In genomic region chr7:111605663-111606062, GRCm38 (mm10) we compare ENCODE assay signal across 12 mouse cellular contexts.
"Had no signal": no experiment of that assay in that cellular context is flagged by ENCODE, and none has a peak within 500 bp of the region (broad histone marks: within the 10 kb centered on the region; RNA-seq: fewer than 3 reads in every experiment).

No protein-coding gene starts in this region.

- H3K36me3 ChIP-seq: midbrain, embryonic 13.5 days; midbrain, embryonic 15.5 days; neural tube, embryonic 12.5 days; stomach, embryonic 15.5 days had no signal

- H3K27ac ChIP-seq: midbrain, embryonic 13.5 days; midbrain, embryonic 15.5 days; neural tube, embryonic 12.5 days; stomach, embryonic 15.5 days; stomach, postnatal 0 days had no signal

- H3K4me1 ChIP-seq: midbrain, embryonic 15.5 days; stomach, embryonic 15.5 days had no signal

- H3K4me3 ChIP-seq: midbrain, embryonic 13.5 days; midbrain, embryonic 15.5 days; neural tube, embryonic 12.5 days; stomach, embryonic 15.5 days had no signal

- H3K27me3 ChIP-seq: midbrain, embryonic 13.5 days; midbrain, embryonic 15.5 days; neural tube, embryonic 12.5 days; stomach, embryonic 15.5 days had no signal

- H3K9me3 ChIP-seq: midbrain, embryonic 13.5 days; midbrain, embryonic 15.5 days; neural tube, embryonic 12.5 days; stomach, embryonic 15.5 days had no signal

- DNase-seq: lung, embryonic 14.5 days; lung, postnatal 10 days; lung, postnatal 4 days; right cerebral cortex, postnatal 14 days; thymus, adult 2 months; thymus, postnatal 25 days; thymus, postnatal 4 days had no signal
